Mouse (Mus musculus): ENCODE results near the gene Etfbkmt.
"Not testable (repeated sequence)": the region's sequence is repeated elsewhere in the genome, so short reads cannot be mapped to it uniquely, and the experiment has no call there.

GRCm38 (mm10) chr6:149191951-149192350 is 52.3 kb downstream of the Etfbkmt start:
- not testable (repeated sequence) for TF ChIP-seq POLR2A (IDR thresholded peaks at IDR 0.05; ENCODE audit: insufficient read depth, low read depth, low read length); CTCF (IDR thresholded peaks at IDR 0.05)

All from heart, adult 2 months (tissue).